Mouse (Mus musculus) liver, postnatal 0 days (tissue): ENCODE measurements around the gene Rhobtb3. TPM values are rescaled to one million over a fixed set of nuclear protein-coding genes. Genes with fewer than 3 reads are reported as not detected.

Experiments used
- ATAC-seq: fragments of 200-750 bp; cut with Nextera tagmentation; 2 replicates; pipeline ENCODE4 v1.8.0; 2017; ENCODE audit warnings: mild to moderate bottlenecking, moderate library complexity
- DNase-seq: peaks from one replicate; pipeline ENCODE4 v3.0.0-alpha.2; 2016
- H3K27ac ChIP-seq: fragments of 300-500 bp; sonication (generic); 2 replicates; pipeline ENCODE4 v1.5.1; 2014; ENCODE audit warnings: antibody characterized with exemption, moderate library complexity, mild to moderate bottlenecking, low read depth
- H3K27me3 ChIP-seq: fragments of 300-500 bp; sonication (generic); 2 replicates; pipeline ENCODE4 v1.6.1; 2014; ENCODE audit warnings: low read length, control low read depth, mixed read lengths; ENCODE audit not compliant: insufficient read depth
- H3K36me3 ChIP-seq: fragments of 300-500 bp; sonication (generic); replicated peaks from 2 replicates; pipeline ENCODE4 v1.6.1; 2014; ENCODE audit warnings: mild to moderate bottlenecking, control low read depth, low read length, moderate library complexity, mixed read lengths; ENCODE audit not compliant: insufficient read depth
- H3K4me1 ChIP-seq: fragments of 300-500 bp; sonication (generic); 2 replicates; pipeline ENCODE4 v1.6.1; 2014; ENCODE audit warnings: antibody characterized with exemption, mild to moderate bottlenecking, control low read depth; ENCODE audit not compliant: insufficient read depth
- H3K4me2 ChIP-seq: fragments of 300-500 bp; sonication (generic); 2 replicates; pipeline ENCODE4 v1.6.1; 2014; ENCODE audit warnings: low read depth, mild to moderate bottlenecking, low read length, moderate library complexity, mixed read lengths
- H3K4me3 ChIP-seq: fragments of 300-500 bp; sonication (generic); 2 replicates; pipeline ENCODE4 v1.5.1; 2014; ENCODE audit warnings: low read depth, low read length
- H3K9ac ChIP-seq: fragments of 300-500 bp; sonication (generic); replicated peaks from 2 replicates; pipeline ENCODE4 v1.6.1; 2014; ENCODE audit warnings: mild to moderate bottlenecking, moderate library complexity
- H3K9me3 ChIP-seq: fragments of 300-500 bp; sonication (generic); 2 replicates; pipeline ENCODE4 v1.6.1; 2016; ENCODE audit warnings: mild to moderate bottlenecking, control low read depth, low read length, mixed read lengths
- CTCF ChIP-seq: sonication (generic); IDR thresholded peaks from 2 replicates; pipeline ENCODE4 v1.5.1; 2016; ENCODE audit warnings: antibody characterized with exemption, low read depth
- EP300 ChIP-seq: IDR thresholded peaks from 2 replicates; pipeline ENCODE4 v1.6.1; 2016; ENCODE audit warnings: antibody characterized with exemption, low read depth, mild to moderate bottlenecking
- WGBS: fragments of 180-500 bp; shearing (Covaris S2); extraction: QIAGEN DNeasy Blood & Tissue Kit; methylation state at CpG from one replicate; pipeline ENCODE4 v1.1.7; 2014; ENCODE audit not compliant: insufficient replicate concordance; 5-methylcytosine and 5-hydroxymethylcytosine counted together
- polyA plus RNA-seq: library from polyadenylated mRNA; unstranded; fragments of >200 nt; fragmentation: Nextera tagmentation; extraction: Ambion mirVana; gene quantifications from 2 replicates; pipeline ENCODE4 v1.2.1, GENCODE M21; 2015

Rhobtb3 gene
- 2.4 and 2.7 TPM in 2 replicates for polyA plus RNA-seq

GRCm38 (mm10) chr13:75943189-75944043 is at the start of gene Rhobtb3:
TSS of gene Rhobtb3 (minus strand) at chr13:75943925.
- Histone ChIP-seq H3K27ac (peak within 1 kb of the TSS; percentile 91), H3K4me3 (peak within 1 kb of the TSS; percentile 83), H3K9ac (peak within 1 kb of the TSS; percentile 80), H3K4me1 (peaks cover 8% of the 10 kb centered on the region), H3K27me3 (no peaks in the 10 kb centered on the region), H3K36me3 (no peaks in the 10 kb centered on the region), H3K9me3 (no peaks in the 10 kb centered on the region), H3K4me2 (peak within 1 kb of the TSS; percentile 84)
- WGBS: under 1% methylated on average over 84 of the region's 110 CpGs
- ATAC-seq (peak; percentile 82), DNase-seq (peak; percentile 77)
- TF ChIP-seq EP300: no peak
- TF ChIP-seq CTCF: no peak

- Histone ChIP-seq H3K27ac (no peak overlapping the region), H3K4me3 (no peak overlapping the region), H3K9me3 (0 out of 2 replicates have a peak, but pooled peaks cover 5% of the 10 kb centered on the region), H3K4me1 (peaks cover 2% of the 10 kb centered on the region; the same call in 1 of the 2 replicates), H3K9ac (no peak overlapping the region), H3K36me3 (no peaks in the 10 kb centered on the region; the same call in 1 of the 2 replicates), H3K27me3 (no peaks in the 10 kb centered on the region), H3K4me2 (no peak overlapping the region)
- TF ChIP-seq CTCF: no peak
- no peak for TF ChIP-seq EP300
- 38% methylated on average over 9 of the region's 9 CpGs for WGBS
- no peak for DNase-seq
- ATAC-seq: no peak
These were observed 48.7 kb upstream of the Rhobtb3 start for GRCm38 (mm10) chr13:75992169-75993028.

GRCm38 (mm10) chr13:75988096-75988495 is 44.4 kb upstream of the Rhobtb3 start:
- Histone ChIP-seq H3K9ac (no peak overlapping the region), H3K36me3 (no peaks in the 10 kb centered on the region), H3K27me3 (no peaks in the 10 kb centered on the region), H3K4me2 (no peak overlapping the region), H3K27ac (no peak overlapping the region), H3K4me3 (no peak overlapping the region), H3K9me3 (no peaks in the 10 kb centered on the region), H3K4me1 (peaks cover 2% of the 10 kb centered on the region; the same call in 1 of the 2 replicates)
- TF ChIP-seq CTCF (no peak), EP300 (no peak)
- no peak for DNase-seq
- no peak for ATAC-seq
- 67% methylated on average over 1 of the region's 1 CpGs for WGBS

- H3K4me2 ChIP-seq: no peak overlapping the region
- H3K27ac ChIP-seq: no peak overlapping the region
- H3K9me3 ChIP-seq: no peaks in the 10 kb centered on the region
- no peak overlapping the region for H3K9ac ChIP-seq
- no peaks in the 10 kb centered on the region for H3K36me3 ChIP-seq
- H3K4me3 ChIP-seq: no peak overlapping the region
- DNase-seq (no peak), ATAC-seq (no peak)
- TF ChIP-seq CTCF: peak; percentile 60
- no peak for TF ChIP-seq EP300
- H3K4me1 ChIP-seq: no peaks in the 10 kb centered on the region
- no peaks in the 10 kb centered on the region for H3K27me3 ChIP-seq
These were observed 38.2 kb upstream of the Rhobtb3 start for GRCm38 (mm10) chr13:75981901-75982300.

- DNase-seq (no peak), ATAC-seq (peak; percentile 94)
- 0 out of 2 replicates have a peak overlapping the region, but pooled peaks have one; percentile 20 for H3K27ac ChIP-seq
- no peak overlapping the region for H3K4me3 ChIP-seq
- H3K9ac ChIP-seq: no peak overlapping the region
- WGBS: 62% methylated on average over 2 of the region's 2 CpGs
- 0 out of 2 replicates have a peak, but pooled peaks cover 4% of the 10 kb centered on the region for H3K4me1 ChIP-seq
- TF ChIP-seq EP300 (no peak), CTCF (no peak)
- H3K36me3 ChIP-seq: no peaks in the 10 kb centered on the region
- H3K9me3 ChIP-seq: no peaks in the 10 kb centered on the region
- H3K27me3 ChIP-seq: no peaks in the 10 kb centered on the region
- no peak overlapping the region for H3K4me2 ChIP-seq
These were observed 32.9 kb upstream of the Rhobtb3 start for GRCm38 (mm10) chr13:75976649-75977048.

- no peak for ATAC-seq
- Histone ChIP-seq H3K4me1 (0 out of 2 replicates have a peak, but pooled peaks cover 4% of the 10 kb centered on the region), H3K9ac (no peak overlapping the region), H3K9me3 (no peaks in the 10 kb centered on the region), H3K4me2 (no peak overlapping the region), H3K36me3 (no peaks in the 10 kb centered on the region), H3K27me3 (no peaks in the 10 kb centered on the region), H3K4me3 (no peak overlapping the region), H3K27ac (no peak overlapping the region)
- TF ChIP-seq CTCF (no peak), EP300 (peak; percentile 49; the same call in 1 of the 2 replicates)
- no peak for DNase-seq
- 49% methylated on average over 2 of the region's 2 CpGs for WGBS
These were observed 32.5 kb upstream of the Rhobtb3 start for GRCm38 (mm10) chr13:75976218-75976617.
